Mouse (Mus musculus) erythroblast, embryonic 14.5 days (primary cell): ENCODE measurements around the gene Ptges2. TPM values are rescaled to one million over a fixed set of nuclear protein-coding genes. Genes with fewer than 3 reads are reported as not detected.

Source experiments
- H3K27me3 ChIP-seq: 2 replicates; pipeline ENCODE4 v1.6.1; 2012; ENCODE audit warnings: inconsistent platforms; ENCODE audit not compliant: control insufficient read depth
- H3K36me3 ChIP-seq: 2 replicates; pipeline ENCODE4 v1.6.1; 2012; ENCODE audit warnings: mild to moderate bottlenecking, inconsistent platforms; ENCODE audit not compliant: control insufficient read depth
- H3K4me1 ChIP-seq: 2 replicates; pipeline ENCODE4 v1.6.1; 2012; ENCODE audit warnings: inconsistent platforms; ENCODE audit not compliant: control insufficient read depth
- H3K4me3 ChIP-seq: replicated peaks from 2 replicates; pipeline ENCODE3; 2012; ENCODE audit warnings: moderate library complexity, mild to moderate bottlenecking, inconsistent platforms
- H3K9me3 ChIP-seq: 2 replicates; pipeline ENCODE4 v1.6.1; 2012; ENCODE audit warnings: low read length, inconsistent platforms, mixed read lengths; ENCODE audit not compliant: control insufficient read depth
- GATA1 ChIP-seq: IDR thresholded peaks from 2 replicates; pipeline ENCODE4 v1.6.1; 2012; ENCODE audit warnings: low read length, inconsistent platforms, mixed read lengths
- TAL1 ChIP-seq: IDR thresholded peaks from 3 replicates; pipeline ENCODE4 v1.6.1; 2012; ENCODE audit warnings: low read length, inconsistent platforms, mixed read lengths
- polyA plus RNA-seq: library from polyadenylated mRNA; stranded (reverse); fragments of >175 nt; gene quantifications from 2 replicates; pipeline ENCODE4 v1.2.3, GENCODE M21; 2012

Gene Ptges2
- polyA plus RNA-seq, 1 experiment = 0.21 TPM

DNA sequence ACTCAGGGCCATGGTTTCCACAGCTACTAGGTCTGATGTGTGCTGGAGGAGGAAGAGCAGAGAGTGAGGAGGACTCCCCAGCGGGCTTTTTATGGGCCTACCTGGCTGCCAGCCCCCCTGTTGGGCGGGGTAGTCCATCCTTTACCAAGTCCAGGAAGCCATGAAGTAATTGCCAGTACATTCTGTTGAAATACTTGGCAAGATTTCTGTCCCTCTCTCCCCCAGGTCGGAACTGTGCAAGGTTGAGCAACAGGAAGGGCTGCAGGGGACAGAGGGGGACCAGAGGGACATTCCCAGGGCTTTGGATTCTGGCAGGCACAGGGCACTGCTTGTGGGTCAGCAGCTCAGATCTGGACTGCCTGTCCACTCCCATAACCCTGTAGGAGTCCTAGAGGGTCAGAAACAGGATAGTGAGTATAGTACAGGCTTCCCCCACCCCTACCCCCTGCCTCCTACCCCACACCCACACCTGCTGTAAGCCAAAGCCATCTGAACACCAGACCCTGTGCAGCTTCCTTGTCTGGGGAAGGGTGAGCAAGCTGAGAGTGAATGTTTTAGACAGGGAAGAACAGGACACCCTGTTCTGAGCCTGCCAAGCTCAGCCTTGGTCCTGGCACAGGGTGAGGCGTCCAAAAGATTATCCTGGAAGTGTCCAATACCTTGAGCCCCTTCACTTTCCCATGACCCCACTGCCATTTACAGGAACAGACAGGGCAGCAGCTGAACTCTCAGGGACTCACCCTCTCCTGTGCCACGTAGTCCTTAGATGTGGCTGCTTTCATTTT is 7.8 kb upstream of the Ptges2 start, which contains the start of gene Lcn2:
Gene Lcn2, minus strand, starts transcription at position 547 of the 785 bp plus-strand sequence.
- Histone ChIP-seq H3K27me3 (peaks cover 16% of the 10 kb centered on the region), H3K4me3 (no peak within 1 kb of the TSS), H3K36me3 (no peaks in the 10 kb centered on the region), H3K9me3 (no peaks in the 10 kb centered on the region), H3K4me1 (peaks cover 6% of the 10 kb centered on the region)
- TF ChIP-seq GATA1 = no peak
- no peak for TF ChIP-seq TAL1

- TF ChIP-seq TAL1 = no peak
- TF ChIP-seq GATA1 = no peak
- Histone ChIP-seq H3K9me3 (no peaks in the 10 kb centered on the region; the same call in 1 of the 2 replicates), H3K36me3 (no peaks in the 10 kb centered on the region), H3K27me3 (peaks cover 9% of the 10 kb centered on the region), H3K4me1 (peaks cover under 1% of the 10 kb centered on the region), H3K4me3 (no peak overlapping the region)
Measured at GRCm38 (mm10) chr2:32389157-32389556, 6.5 kb upstream of the Ptges2 start.

GRCm38 (mm10) chr2:32390871-32391270 is 4.8 kb upstream of the Ptges2 start:
- TF ChIP-seq GATA1 = no peak
- TF ChIP-seq TAL1 = no peak
- Histone ChIP-seq H3K4me1 (peaks cover 16% of the 10 kb centered on the region), H3K4me3 (no peak overlapping the region), H3K9me3 (no peaks in the 10 kb centered on the region; the same call in 1 of the 2 replicates), H3K27me3 (peaks cover under 1% of the 10 kb centered on the region; the same call in 1 of the 2 replicates), H3K36me3 (no peaks in the 10 kb centered on the region)

GRCm38 (mm10) chr2:32392063-32392462 is 3.6 kb upstream of the Ptges2 start:
- H3K4me1 ChIP-seq = peaks cover 28% of the 10 kb centered on the region
- H3K4me3 ChIP-seq = no peak overlapping the region
- H3K9me3 ChIP-seq = no peaks in the 10 kb centered on the region; the same call in 1 of the 2 replicates
- H3K36me3 ChIP-seq = no peaks in the 10 kb centered on the region
- no peaks in the 10 kb centered on the region; the same call in 1 of the 2 replicates for H3K27me3 ChIP-seq
- TF ChIP-seq GATA1 (no peak), TAL1 (no peak)

DNA sequence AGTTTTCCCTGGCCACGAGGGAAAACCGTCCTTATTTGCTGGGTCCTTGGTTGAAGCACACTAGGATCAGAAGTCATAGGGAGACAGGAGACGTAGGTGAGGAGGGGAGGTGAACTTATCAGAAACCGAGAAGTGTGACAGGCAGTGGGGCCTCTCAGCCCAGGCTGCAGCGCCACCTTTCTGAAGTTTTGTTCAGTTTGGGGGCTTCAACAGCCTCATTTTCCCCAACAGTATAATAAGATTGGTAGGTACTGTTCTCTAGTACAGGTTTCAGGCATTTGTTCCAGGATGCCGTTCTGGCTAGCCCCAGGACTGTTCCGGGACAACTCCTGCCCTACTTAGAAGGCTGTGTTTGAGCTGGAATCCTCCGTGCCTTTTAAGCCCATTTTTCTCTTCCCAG is 723 bp upstream of the Ptges2 start:
- TF ChIP-seq TAL1 (no peak), GATA1 (no peak)
- H3K27me3 ChIP-seq = no peaks in the 10 kb centered on the region
- H3K9me3 ChIP-seq = no peaks in the 10 kb centered on the region; the same call in 1 of the 2 replicates
- peak overlapping the region; percentile 87 for H3K4me3 ChIP-seq
- H3K36me3 ChIP-seq = peaks cover 10% of the 10 kb centered on the region
- H3K4me1 ChIP-seq = peaks cover 42% of the 10 kb centered on the region

- H3K4me1 ChIP-seq = peaks cover 51% of the 10 kb centered on the region
- H3K4me3 ChIP-seq = peak overlapping the region; percentile 87
- TF ChIP-seq GATA1 (no peak), TAL1 (no peak)
- peaks cover 19% of the 10 kb centered on the region for H3K36me3 ChIP-seq
- no peaks in the 10 kb centered on the region for H3K27me3 ChIP-seq
- H3K9me3 ChIP-seq = no peaks in the 10 kb centered on the region; the same call in 1 of the 2 replicates
Measured at GRCm38 (mm10) chr2:32395946-32396621, 388 bp downstream of the Ptges2 start.

- Histone ChIP-seq H3K9me3 (no peaks in the 10 kb centered on the region; the same call in 1 of the 2 replicates), H3K4me1 (peaks cover 51% of the 10 kb centered on the region), H3K4me3 (peak overlapping the region; percentile 87), H3K36me3 (peaks cover 24% of the 10 kb centered on the region), H3K27me3 (no peaks in the 10 kb centered on the region)
- TF ChIP-seq TAL1 (no peak), GATA1 (no peak)
Measured at GRCm38 (mm10) chr2:32396695-32397094, 999 bp downstream of the Ptges2 start.

GRCm38 (mm10) chr2:32404663-32405062 is 9.0 kb downstream of the Ptges2 start:
- TF ChIP-seq GATA1 = no peak
- no peak for TF ChIP-seq TAL1
- peaks cover 12% of the 10 kb centered on the region for H3K4me1 ChIP-seq
- no peaks in the 10 kb centered on the region for H3K27me3 ChIP-seq
- peaks cover 2% of the 10 kb centered on the region for H3K9me3 ChIP-seq
- peaks cover 35% of the 10 kb centered on the region for H3K36me3 ChIP-seq
- no peak overlapping the region for H3K4me3 ChIP-seq

GRCm38 (mm10) chr2:32407144-32407824 is 11.6 kb downstream of the Ptges2 start:
- TF ChIP-seq TAL1 = no peak
- no peak for TF ChIP-seq GATA1
- H3K36me3 ChIP-seq = peaks cover 11% of the 10 kb centered on the region
- H3K27me3 ChIP-seq = no peaks in the 10 kb centered on the region
- H3K4me1 ChIP-seq = no peaks in the 10 kb centered on the region
- peaks cover 2% of the 10 kb centered on the region for H3K9me3 ChIP-seq
- no peak overlapping the region for H3K4me3 ChIP-seq
